Mouse (Mus musculus): Measurements from ENCODE around the gene Exoc4. TPM values are rescaled to one million over a fixed set of nuclear protein-coding genes. Genes with fewer than 3 reads are reported as not detected.

Exoc4 gene
- total RNA-seq, 2 experiments from 2014 or later: 42.0 to 47.8 TPM

- DNase-seq: no peak
These were observed 620.4 kb downstream of the Exoc4 start for GRCm38 (mm10) chr6:33869251-33869650.

GRCm38 (mm10) chr6:33870468-33871142, 621.7 kb downstream of the Exoc4 start:
- no peak for DNase-seq

GRCm38 (mm10) chr6:33871286-33871685, 622.4 kb downstream of the Exoc4 start:
- DNase-seq: no peak

- no peak for DNase-seq
These were observed 623.3 kb downstream of the Exoc4 start for GRCm38 (mm10) chr6:33872192-33872591.

- no peak for DNase-seq
These were observed 624.1 kb downstream of the Exoc4 start for GRCm38 (mm10) chr6:33873000-33873399.

GRCm38 (mm10) chr6:33874291-33875014, 625.6 kb downstream of the Exoc4 start:
- no peak for DNase-seq

- DNase-seq: peak; percentile 55
These were observed 635.3 kb downstream of the Exoc4 start for GRCm38 (mm10) chr6:33884141-33884683.

GRCm38 (mm10) chr6:33886941-33887340, 638.1 kb downstream of the Exoc4 start:
- DNase-seq: no peak

- no peak for DNase-seq
These were observed 642.0 kb downstream of the Exoc4 start for GRCm38 (mm10) chr6:33890926-33891325.

GRCm38 (mm10) chr6:33892142-33892541, 643.3 kb downstream of the Exoc4 start:
- peak in 1 of 2 experiments; percentile 8 for DNase-seq

GRCm38 (mm10) chr6:33899973-33900372, 651.1 kb downstream of the Exoc4 start:
- no peak for DNase-seq

- no peak for DNase-seq
These were observed 651.7 kb downstream of the Exoc4 start for GRCm38 (mm10) chr6:33900615-33901014.

GRCm38 (mm10) chr6:33905099-33905498, 656.2 kb downstream of the Exoc4 start:
- DNase-seq: no peak

- no peak for DNase-seq
These were observed 661.8 kb downstream of the Exoc4 start for GRCm38 (mm10) chr6:33910671-33911070.

GRCm38 (mm10) chr6:33913072-33913471, 664.2 kb downstream of the Exoc4 start:
- DNase-seq: no peak

- no peak for DNase-seq
These were observed 664.6 kb downstream of the Exoc4 start for GRCm38 (mm10) chr6:33913486-33913885.

GRCm38 (mm10) chr6:33913964-33914363, 665.1 kb downstream of the Exoc4 start:
- no peak for DNase-seq

GRCm38 (mm10) chr6:33923571-33923970, 674.7 kb downstream of the Exoc4 start:
- DNase-seq: no peak

- DNase-seq: no peak
These were observed 676.0 kb downstream of the Exoc4 start for GRCm38 (mm10) chr6:33924888-33925287.

- DNase-seq: peak; percentile 83 to 88
These were observed 680.6 kb downstream of the Exoc4 start for GRCm38 (mm10) chr6:33929342-33930086.

- no peak for DNase-seq
These were observed 681.4 kb downstream of the Exoc4 start for GRCm38 (mm10) chr6:33930087-33930945.

- no peak for DNase-seq
These were observed 689.0 kb downstream of the Exoc4 start for GRCm38 (mm10) chr6:33937906-33938305.

Measured in adrenal gland, postnatal 36 days (tissue).